Mouse (Mus musculus) activated CD4-positive, CD25-positive, alpha-beta regulatory T cell, adult 4 months (primary cell): ENCODE measurements around the gene Ranbp3. TPM values are rescaled to one million over a fixed set of nuclear protein-coding genes. Genes with fewer than 3 reads are reported as not detected.
"Not testable (repeated sequence)": the region's sequence is repeated elsewhere in the genome, so short reads cannot be mapped to it uniquely, and the experiment has no call there.

Source experiments
- ATAC-seq: one replicate; pipeline ENCODE4 v1.8.0; 2017
- polyA plus RNA-seq, 2 experiments: library from polyadenylated mRNA; unstranded; fragments of 100-300 nt; shearing (Covaris generic); gene quantifications; one replicate each; pipeline ENCODE4 v1.2.1; 2017

Ranbp3 gene
- 10 to 100 TPM; 40.5 to 56.7 TPM for polyA plus RNA-seq

DNA sequence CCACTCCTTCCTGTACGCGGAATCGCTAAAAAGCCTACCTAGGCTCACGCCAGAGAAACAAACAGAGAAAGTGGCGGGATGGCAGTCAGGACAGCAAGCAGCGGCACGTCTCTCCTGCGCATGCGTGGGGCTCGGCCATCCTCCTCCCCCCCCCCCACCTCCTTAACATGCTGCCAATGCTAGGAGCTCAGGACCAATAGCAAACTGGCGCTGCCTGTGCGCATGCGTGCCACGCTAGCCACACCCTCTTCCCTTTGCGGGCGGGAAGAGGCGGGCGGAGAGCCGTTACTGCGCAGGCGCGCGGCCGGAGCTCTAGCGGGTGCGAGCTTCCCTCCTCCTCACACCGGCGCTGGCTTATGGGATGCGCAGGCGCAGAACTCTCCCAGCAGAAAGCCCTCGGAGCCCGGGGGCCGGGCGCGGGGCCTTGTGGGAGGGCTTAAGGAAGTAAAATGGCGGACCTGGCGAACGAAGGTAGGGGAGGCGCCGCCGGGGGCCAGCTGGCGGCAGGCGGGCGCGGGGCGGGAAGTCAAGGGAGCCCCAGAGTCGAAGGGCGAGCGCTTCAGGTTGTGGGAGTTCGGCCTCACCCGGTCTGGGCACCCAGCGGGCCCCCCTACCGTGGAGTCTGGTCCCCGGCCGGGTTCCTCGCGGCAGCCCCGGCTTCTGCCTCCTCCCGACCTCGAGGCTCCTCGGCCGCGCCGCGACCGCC, at the start of gene Ranbp3:
Ranbp3 (plus strand) TSS at position 354 of the 706 bp plus-strand sequence.
- ATAC-seq: peak; percentile 89

- ATAC-seq: no peak
Observed at GRCm38 (mm10) chr17:56625495-56625894, 47.6 kb upstream of the Ranbp3 start.

DNA sequence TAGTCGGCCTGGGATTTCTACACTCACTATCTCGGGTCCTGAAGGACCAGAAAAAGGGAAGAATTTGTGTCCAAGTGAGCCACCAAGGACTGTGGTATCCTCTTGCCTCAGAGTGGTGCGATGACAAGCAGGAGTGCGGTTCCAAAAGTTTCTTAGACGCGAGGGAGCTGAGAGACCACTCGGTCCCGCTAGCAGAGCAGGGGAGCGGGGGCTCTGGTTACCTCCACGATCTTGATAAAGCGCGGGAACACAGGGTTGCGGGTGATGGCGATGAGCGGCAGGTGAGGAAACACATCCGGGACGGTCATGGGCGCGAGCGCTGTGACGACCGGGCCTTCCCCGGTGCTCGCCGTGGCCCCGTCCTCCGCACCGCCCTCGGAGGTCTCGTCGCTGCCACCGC, 46.8 kb upstream of the Ranbp3 start:
- ATAC-seq: peak; percentile 6

- ATAC-seq: peak; percentile 94
Observed at GRCm38 (mm10) chr17:56626754-56627470, 46.2 kb upstream of the Ranbp3 start, which contains the start of gene Lonp1. Gene Lonp1, minus strand, starts transcription at chr17:56626887.

GRCm38 (mm10) chr17:56627530-56628277, 45.4 kb upstream of the Ranbp3 start, which contains the start of gene Catsperd:
Gene Catsperd, plus strand, starts transcription at chr17:56628143.
- ATAC-seq: no peak

DNA sequence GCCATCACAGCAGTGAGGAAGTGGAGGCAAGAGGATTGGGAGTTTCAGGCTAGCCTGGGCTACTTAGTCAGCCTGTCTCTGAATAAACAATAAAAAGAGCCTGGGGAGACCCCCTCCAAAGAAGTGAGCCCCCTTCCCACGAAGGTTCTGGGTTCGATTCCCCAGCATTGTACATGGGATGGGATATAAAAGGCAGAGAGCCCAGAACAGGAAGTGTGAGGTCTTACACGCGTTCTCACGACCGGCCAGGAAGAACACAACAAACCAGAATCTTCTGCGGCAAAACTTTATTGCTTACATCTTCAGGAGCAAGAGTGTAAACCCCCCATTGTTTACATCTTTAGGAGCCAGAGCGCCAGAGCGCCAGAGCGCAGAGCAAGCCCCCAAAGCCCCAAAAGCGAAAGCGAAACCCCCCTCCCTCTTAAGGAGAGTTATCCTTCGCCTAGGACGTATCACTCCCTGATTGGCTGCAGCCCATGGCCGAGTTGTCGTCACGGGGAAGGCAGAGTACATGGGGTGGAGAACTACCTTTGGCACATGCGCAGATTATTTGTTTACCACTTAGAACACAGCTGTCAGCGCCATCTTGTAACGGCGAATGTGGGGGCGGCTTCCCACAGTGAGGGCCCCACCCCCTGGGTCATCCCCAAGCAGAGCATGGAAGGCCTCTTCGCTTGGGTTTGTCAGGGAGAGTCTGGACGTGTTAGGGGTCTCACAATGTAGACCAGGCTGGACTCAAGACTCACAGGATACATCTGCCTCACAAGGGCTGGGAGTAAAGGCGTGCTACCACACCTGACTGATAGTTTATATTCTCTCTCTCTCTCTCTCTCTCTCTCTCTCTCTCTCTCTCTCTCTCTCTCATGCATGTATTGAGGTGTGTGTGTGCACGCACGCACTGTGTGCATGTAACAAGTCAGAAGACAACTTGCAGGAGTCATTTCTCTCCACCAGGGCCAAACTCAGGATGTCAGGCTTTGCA, 43.0 kb upstream of the Ranbp3 start:
- not testable (repeated sequence) for ATAC-seq

DNA sequence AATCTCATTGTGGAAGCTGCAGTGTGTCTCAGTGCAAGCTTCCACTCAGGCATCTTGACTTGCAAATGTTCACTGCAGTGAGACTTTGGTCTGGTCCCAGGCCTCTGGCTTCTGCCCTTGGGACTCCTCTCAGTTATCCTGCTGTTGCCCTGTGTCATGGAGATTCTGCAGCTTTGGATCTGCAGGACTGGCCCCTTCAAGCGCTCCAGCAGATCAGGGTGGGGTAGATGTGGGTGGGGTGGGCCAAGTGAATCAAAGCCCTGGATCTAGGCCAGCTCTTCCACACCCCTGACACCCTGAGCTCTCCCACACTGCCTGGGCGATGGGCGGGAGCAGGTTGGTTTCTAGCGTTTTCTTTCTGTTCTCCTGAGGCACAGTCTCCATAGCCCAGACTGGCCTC, 41.3 kb upstream of the Ranbp3 start:
- no peak for ATAC-seq

DNA sequence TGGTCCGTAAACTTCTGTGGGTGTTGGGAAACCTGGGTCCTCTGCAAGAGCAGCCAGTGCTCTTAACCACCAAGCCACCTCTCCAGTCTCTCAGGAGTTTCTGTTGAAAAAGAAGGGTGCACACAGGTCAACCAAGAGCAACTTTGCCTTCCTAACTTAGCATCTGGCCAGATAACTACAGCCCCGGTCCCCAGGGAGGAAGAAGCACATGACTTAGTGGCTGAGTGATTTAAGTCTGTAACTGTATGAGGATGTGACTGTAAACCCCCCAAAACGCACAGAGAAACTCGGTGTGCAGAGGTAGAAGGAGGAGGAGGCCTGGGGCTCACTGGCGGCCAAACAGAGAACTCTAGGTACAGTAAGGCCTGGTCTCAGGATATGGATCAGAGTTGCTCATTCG, 39.1 kb upstream of the Ranbp3 start:
- no peak for ATAC-seq

DNA sequence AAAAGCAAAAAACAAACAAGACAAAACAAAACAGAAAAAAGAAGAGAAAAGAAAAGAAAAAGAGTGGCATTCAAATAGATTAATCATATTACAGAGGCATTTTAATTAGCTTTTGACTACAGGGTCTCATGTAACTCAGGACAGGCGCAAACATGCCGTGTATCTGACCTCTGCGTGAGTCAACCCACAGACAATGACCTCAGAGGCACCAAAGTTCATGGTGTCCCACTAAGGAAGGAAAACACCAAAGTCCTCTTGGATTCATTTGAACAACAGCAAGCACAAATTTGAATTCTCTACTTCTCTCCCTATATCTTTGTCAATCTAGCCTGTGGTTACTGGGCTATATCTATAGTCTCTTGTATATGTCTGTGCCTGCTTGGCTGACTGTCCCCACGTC, 29.9 kb upstream of the Ranbp3 start:
- no peak for ATAC-seq

GRCm38 (mm10) chr17:56647546-56647945, 25.5 kb upstream of the Ranbp3 start:
- ATAC-seq: no peak

DNA sequence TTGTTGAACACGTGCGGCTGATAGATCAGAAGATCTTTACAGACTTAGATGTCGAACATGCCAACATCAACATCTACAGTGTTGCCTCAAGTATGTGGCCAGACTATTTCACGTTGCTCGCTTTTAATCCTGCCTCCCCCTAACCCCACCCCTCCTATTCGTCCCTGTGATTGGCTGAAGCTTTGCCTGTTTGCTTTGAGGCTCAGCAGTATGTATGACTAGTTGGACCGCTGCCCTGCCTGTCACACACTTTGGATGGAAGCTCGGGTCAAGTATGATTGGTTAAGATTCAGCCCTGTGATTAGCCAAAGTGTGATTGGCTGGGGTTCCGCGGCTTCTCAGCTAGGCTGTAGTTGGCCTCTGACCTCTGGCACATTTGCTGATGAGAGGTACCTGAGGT, 21.3 kb upstream of the Ranbp3 start:
- ATAC-seq: no peak

DNA sequence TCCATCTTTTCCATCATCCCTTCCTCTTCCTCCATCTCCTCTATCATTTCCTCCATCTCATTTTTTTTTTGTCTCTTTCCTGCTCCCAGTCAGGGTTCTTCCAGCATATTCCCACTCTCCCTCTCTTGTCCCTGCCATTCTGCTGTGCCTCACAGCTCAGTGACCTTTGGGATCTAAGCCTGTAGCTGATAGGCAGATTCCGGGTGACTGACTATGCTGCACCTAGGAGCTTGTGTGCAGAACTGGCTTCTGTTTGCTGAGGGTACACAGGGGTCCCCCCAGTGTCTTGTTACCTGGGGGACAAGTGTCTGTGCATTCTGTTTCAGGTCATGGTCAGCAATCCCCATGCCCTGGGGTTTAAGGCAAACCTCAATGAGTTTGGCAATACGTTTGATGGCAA, 18.3 kb upstream of the Ranbp3 start:
- ATAC-seq: no peak

- ATAC-seq: no peak
Observed at GRCm38 (mm10) chr17:56655311-56655710, 17.8 kb upstream of the Ranbp3 start.

GRCm38 (mm10) chr17:56656171-56656570, 16.9 kb upstream of the Ranbp3 start:
- ATAC-seq: no peak

GRCm38 (mm10) chr17:56663659-56664058, 9.4 kb upstream of the Ranbp3 start:
- ATAC-seq: no peak

- no peak for ATAC-seq
Observed at GRCm38 (mm10) chr17:56664333-56664732, 8.8 kb upstream of the Ranbp3 start.

DNA sequence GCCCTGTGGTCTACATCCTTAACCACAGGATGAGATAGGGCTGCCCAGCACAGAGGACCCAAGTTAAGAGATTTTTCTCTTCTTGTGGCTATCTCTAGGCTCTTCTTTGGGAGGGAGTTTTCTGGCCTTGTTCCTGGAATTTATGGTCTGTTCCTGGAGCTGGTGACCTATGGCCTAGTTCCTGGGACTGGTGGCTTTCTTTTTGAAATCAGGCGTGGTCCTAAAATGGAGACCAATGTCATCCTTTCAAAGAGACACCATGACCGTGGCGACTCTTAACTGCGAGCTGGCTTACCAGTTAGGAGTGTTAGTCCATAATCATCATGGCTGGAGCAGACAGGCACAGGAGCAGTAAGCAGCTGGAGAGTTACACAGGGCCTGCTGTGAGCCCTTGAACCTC, 6.7 kb upstream of the Ranbp3 start:
- no peak for ATAC-seq

GRCm38 (mm10) chr17:56667591-56667990, 5.5 kb upstream of the Ranbp3 start:
- ATAC-seq: no peak

GRCm38 (mm10) chr17:56668384-56669144, 4.5 kb upstream of the Ranbp3 start:
- ATAC-seq: peak; percentile 19

GRCm38 (mm10) chr17:56669766-56670165, 3.3 kb upstream of the Ranbp3 start:
- no peak for ATAC-seq
